Mouse (Mus musculus) CH12.LX (cell line): ENCODE data around the gene Oxtr.

Experiments
- CTCF ChIP-seq, 2 experiments: IDR thresholded peaks in 1 of 2; conservative IDR thresholded peaks in 1 of 2; 2 replicates each; pipeline ENCODE4 v1.5.1; 2011 to 2012; ENCODE audit warnings: low read depth in 2 of 2, low read length in 2 of 2, improper control_type of control experiment in 1 of 2, inconsistent platforms in 1 of 2, mild to moderate bottlenecking in 1 of 2, moderate library complexity in 1 of 2
- EP300 ChIP-seq: IDR thresholded peaks from 2 replicates; pipeline ENCODE4 v1.6.1; 2011; ENCODE audit warnings: low read length, improper control_type of control experiment
- GABPA ChIP-seq: IDR thresholded peaks from 2 replicates; pipeline ENCODE4 v1.6.1; 2012; ENCODE audit warnings: low read depth, low read length, improper control_type of control experiment, inconsistent platforms; ENCODE audit not compliant: insufficient replicate concordance
- MAX ChIP-seq: IDR thresholded peaks from 2 replicates; pipeline ENCODE4 v1.6.1; 2011; ENCODE audit warnings: low read length, improper control_type of control experiment
- MXI1 ChIP-seq: IDR thresholded peaks from 2 replicates; pipeline ENCODE4 v1.6.1; 2011; ENCODE audit warnings: mild to moderate bottlenecking, low read depth, low read length, improper control_type of control experiment
- NELFE ChIP-seq: IDR thresholded peaks from 2 replicates; pipeline ENCODE4 v1.6.1; 2011; ENCODE audit warnings: low read depth, low read length, improper control_type of control experiment
- POLR2A ChIP-seq: IDR thresholded peaks from 2 replicates; pipeline ENCODE4 v1.6.1; 2011; ENCODE audit warnings: low read depth, mild to moderate bottlenecking, improper control_type of control experiment, low read length
- TCF12 ChIP-seq: IDR thresholded peaks from 2 replicates; pipeline ENCODE4 v1.6.1; 2014; ENCODE audit warnings: low read depth, mild to moderate bottlenecking, inconsistent platforms, low read length, improper control_type of control experiment

- TF ChIP-seq NELFE (no peak), MXI1 (no peak), MAX (no peak), POLR2A (no peak), TCF12 (no peak), CTCF (conservative IDR thresholded peaks at IDR 0.05 in 1 of 2, IDR thresholded peaks at IDR 0.05 in 1 of 2; ENCODE audit: low read depth in 2 of 2, low read length in 2 of 2) (no peak), EP300 (no peak), GABPA (no peak)
Observed at GRCm38 (mm10) chr6:112423746-112424501, 65.8 kb downstream of the Oxtr start.
